Mouse (Mus musculus): ENCODE results near the gene Kctd17. TPM values are rescaled to one million over a fixed set of nuclear protein-coding genes. Genes with fewer than 3 reads are reported as not detected.

Gene Kctd17
- polyA plus RNA-seq, 1 experiment from 2014 or later: 53.9 TPM

DNA sequence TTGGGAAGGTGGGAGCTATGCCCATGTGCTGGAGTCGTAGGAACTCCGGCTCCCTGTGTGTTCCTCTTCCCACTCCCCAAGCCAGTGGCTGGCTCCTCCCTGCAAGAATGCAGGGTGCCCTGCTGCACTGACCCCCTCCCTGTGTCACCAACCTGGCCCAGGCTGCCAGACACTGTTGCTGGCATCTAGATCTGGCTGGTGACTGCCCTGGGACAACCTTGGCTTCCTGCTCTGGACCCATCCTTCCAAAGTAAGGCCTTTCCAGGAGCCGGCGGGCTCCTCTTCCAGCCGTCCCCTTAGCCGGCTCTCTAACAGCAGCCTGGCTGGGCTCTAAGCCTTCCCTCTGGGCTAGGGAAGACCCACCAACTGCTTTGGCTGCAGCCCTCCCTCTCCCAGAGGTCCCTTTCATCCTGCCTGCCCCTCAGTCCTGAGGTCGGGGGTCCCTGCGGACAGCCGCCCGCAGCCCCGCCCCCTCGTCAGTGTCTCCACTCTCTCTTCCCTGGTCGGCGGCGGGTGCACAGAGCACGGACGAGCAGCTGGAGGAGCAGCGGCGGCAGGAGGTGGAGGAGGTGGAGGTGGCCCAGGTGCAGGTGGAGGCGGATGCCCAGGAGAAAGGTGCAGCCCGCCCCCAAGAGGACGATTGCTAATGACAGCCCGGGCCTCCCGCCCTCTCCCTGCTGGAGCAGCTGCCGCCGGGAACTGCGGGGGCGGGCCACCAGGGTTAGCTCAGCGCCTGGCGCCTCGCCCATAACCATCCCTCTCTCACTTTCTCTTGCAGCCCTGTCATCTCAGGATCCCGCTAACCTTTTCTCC, 8.2 kb downstream of the Kctd17 start:
- H3K27ac ChIP-seq (ENCODE audit: low read depth): peak overlapping the region; percentile 89
- peak overlapping the region; percentile 68 for H3K4me2 ChIP-seq
- H3K4me1 ChIP-seq (ENCODE audit: insufficient read depth): peaks cover 21% of the 10 kb centered on the region
- ATAC-seq (ENCODE audit: insufficient read depth) (peak; percentile 69), DNase-seq (peak; percentile 96)
- H3K4me3 ChIP-seq (ENCODE audit: low read depth, low read length): peak overlapping the region; percentile 32
- peak overlapping the region; percentile 50 for H3K9ac ChIP-seq
- H3K27me3 ChIP-seq (ENCODE audit: insufficient read depth, low read length): no peaks in the 10 kb centered on the region
- H3K9me3 ChIP-seq (ENCODE audit: low read depth, low read length): no peaks in the 10 kb centered on the region
- peaks cover 37% of the 10 kb centered on the region for H3K36me3 ChIP-seq (ENCODE audit: insufficient read depth)
- peak; percentile 57 for TF ChIP-seq CTCF (IDR thresholded peaks at IDR 0.05; ENCODE audit: low read depth)
- 11% methylated on average over 30 of the region's 32 CpGs for WGBS

GRCm38 (mm10) chr15:78437237-78438017, 9.1 kb downstream of the Kctd17 start:
- Histone ChIP-seq H3K9ac (peak overlapping the region; percentile 32), H3K4me1 (ENCODE audit: insufficient read depth) (peaks cover 21% of the 10 kb centered on the region), H3K27ac (ENCODE audit: low read depth) (peak overlapping the region; percentile 89), H3K4me2 (peak overlapping the region; percentile 68), H3K36me3 (ENCODE audit: insufficient read depth) (peaks cover 31% of the 10 kb centered on the region), H3K4me3 (ENCODE audit: low read depth, low read length) (peak overlapping the region; percentile 32; the same call in 1 of the 2 replicates), H3K27me3 (ENCODE audit: insufficient read depth, low read length) (no peaks in the 10 kb centered on the region), H3K9me3 (ENCODE audit: low read depth, low read length) (no peaks in the 10 kb centered on the region)
- ATAC-seq (ENCODE audit: insufficient read depth) (peak; percentile 55), DNase-seq (peak; percentile 85)
- no peak for TF ChIP-seq CTCF (IDR thresholded peaks at IDR 0.05; ENCODE audit: low read depth)
- 9% methylated on average over 22 of the region's 23 CpGs for whole genome bisulfite sequencing

GRCm38 (mm10) chr15:78438018-78438394, 9.6 kb downstream of the Kctd17 start:
- TF ChIP-seq CTCF (IDR thresholded peaks at IDR 0.05; ENCODE audit: low read depth): no peak
- Histone ChIP-seq H3K4me1 (ENCODE audit: insufficient read depth) (peaks cover 21% of the 10 kb centered on the region), H3K27ac (ENCODE audit: low read depth) (peak overlapping the region; percentile 89), H3K36me3 (ENCODE audit: insufficient read depth) (peaks cover 26% of the 10 kb centered on the region), H3K4me2 (peak overlapping the region; percentile 68), H3K27me3 (ENCODE audit: insufficient read depth, low read length) (no peaks in the 10 kb centered on the region), H3K4me3 (ENCODE audit: low read depth, low read length) (no peak overlapping the region), H3K9ac (no peak overlapping the region; the same call in 1 of the 2 replicates), H3K9me3 (ENCODE audit: low read depth, low read length) (no peaks in the 10 kb centered on the region)
- WGBS: 36% methylated on average over 4 of the region's 4 CpGs
- no peak for DNase-seq
- ATAC-seq (ENCODE audit: insufficient read depth): no peak

DNA sequence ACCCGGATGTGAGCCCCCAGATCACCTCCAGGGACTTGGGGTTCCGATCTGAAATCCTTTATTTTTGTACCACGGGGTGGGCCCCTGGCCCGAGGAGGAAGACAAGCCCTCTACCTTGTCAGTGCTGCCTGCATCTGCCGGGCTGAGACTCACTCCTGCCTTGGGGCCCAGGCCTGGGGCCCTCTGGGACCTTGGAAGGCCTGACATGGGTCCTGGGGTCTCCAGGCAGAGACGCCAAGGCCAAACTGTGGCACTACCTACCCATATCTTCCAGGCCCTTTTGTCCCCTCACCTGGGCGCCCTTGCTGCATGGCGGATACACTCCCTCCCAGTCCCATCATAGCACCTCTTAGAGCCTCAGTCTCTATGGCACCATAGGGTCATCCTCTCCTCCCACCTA, 10.1 kb downstream of the Kctd17 start:
- no peak overlapping the region for H3K4me2 ChIP-seq
- peaks cover 21% of the 10 kb centered on the region for H3K36me3 ChIP-seq (ENCODE audit: insufficient read depth)
- ATAC-seq (ENCODE audit: insufficient read depth): no peak
- no peaks in the 10 kb centered on the region for H3K27me3 ChIP-seq (ENCODE audit: insufficient read depth, low read length)
- 56% methylated on average over 8 of the region's 8 CpGs for WGBS
- H3K4me1 ChIP-seq (ENCODE audit: insufficient read depth): peaks cover 21% of the 10 kb centered on the region
- no peak for DNase-seq
- H3K9ac ChIP-seq: no peak overlapping the region
- no peak overlapping the region for H3K4me3 ChIP-seq (ENCODE audit: low read depth, low read length)
- H3K27ac ChIP-seq (ENCODE audit: low read depth): no peak overlapping the region
- H3K9me3 ChIP-seq (ENCODE audit: low read depth, low read length): no peaks in the 10 kb centered on the region
- TF ChIP-seq CTCF (IDR thresholded peaks at IDR 0.05; ENCODE audit: low read depth): no peak

DNA sequence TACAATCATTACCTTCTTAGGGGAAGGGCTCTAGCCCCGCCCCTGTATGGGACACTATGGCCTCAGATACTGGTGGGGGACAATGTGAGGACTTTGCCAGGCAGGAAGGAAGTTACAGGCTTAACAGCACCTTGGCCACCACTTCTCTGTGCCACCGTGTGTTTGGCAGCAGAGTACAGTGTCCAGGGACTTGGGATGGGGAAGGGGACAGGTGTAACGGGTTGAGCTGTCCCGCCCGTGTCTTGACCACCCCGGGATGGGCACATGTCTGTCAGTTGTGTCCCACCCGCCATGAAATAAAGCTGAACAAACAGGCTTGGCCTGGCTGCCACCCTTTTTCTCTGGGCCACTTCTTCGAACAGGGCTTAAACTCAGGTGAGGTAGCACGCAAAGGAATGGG, 10.6 kb downstream of the Kctd17 start:
- Histone ChIP-seq H3K4me1 (ENCODE audit: insufficient read depth) (peaks cover 21% of the 10 kb centered on the region), H3K4me3 (ENCODE audit: low read depth, low read length) (no peak overlapping the region), H3K27ac (ENCODE audit: low read depth) (no peak overlapping the region), H3K4me2 (no peak overlapping the region), H3K9me3 (ENCODE audit: low read depth, low read length) (no peaks in the 10 kb centered on the region), H3K27me3 (ENCODE audit: insufficient read depth, low read length) (no peaks in the 10 kb centered on the region), H3K36me3 (ENCODE audit: insufficient read depth) (peaks cover 16% of the 10 kb centered on the region), H3K9ac (no peak overlapping the region)
- 64% methylated on average over 9 of the region's 9 CpGs for WGBS
- DNase-seq (no peak), ATAC-seq (ENCODE audit: insufficient read depth) (no peak)
- no peak for TF ChIP-seq CTCF (IDR thresholded peaks at IDR 0.05; ENCODE audit: low read depth)

DNA sequence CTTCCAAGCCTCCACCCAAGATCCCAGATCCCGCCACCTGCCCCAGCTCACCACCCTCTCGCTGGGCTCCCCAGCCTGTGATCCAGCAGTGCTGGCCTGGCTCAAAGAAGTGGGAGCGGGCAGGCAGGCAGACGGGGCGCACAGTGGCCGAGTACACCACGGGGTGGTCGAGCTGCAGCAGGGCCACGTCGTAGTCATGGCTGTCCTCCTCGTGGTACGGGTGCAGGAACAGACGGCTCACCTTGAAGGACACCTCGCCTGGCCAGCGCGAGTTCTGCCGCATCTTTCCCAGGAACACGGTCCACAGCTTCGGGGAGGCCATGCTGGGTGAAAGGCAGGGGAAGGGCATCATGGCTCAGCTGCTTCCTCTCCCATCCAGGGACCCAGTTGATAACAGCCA, 13.9 kb downstream of the Kctd17 start:
- TF ChIP-seq CTCF (IDR thresholded peaks at IDR 0.05; ENCODE audit: low read depth): no peak
- 82% methylated on average over 19 of the region's 19 CpGs for WGBS
- no peak overlapping the region for H3K4me3 ChIP-seq (ENCODE audit: low read depth, low read length)
- peaks cover 11% of the 10 kb centered on the region for H3K4me1 ChIP-seq (ENCODE audit: insufficient read depth)
- H3K27me3 ChIP-seq (ENCODE audit: insufficient read depth, low read length): no peaks in the 10 kb centered on the region
- H3K9ac ChIP-seq: no peak overlapping the region
- no peak for ATAC-seq (ENCODE audit: insufficient read depth)
- H3K4me2 ChIP-seq: no peak overlapping the region
- H3K36me3 ChIP-seq (ENCODE audit: insufficient read depth): no peaks in the 10 kb centered on the region
- no peak for DNase-seq
- H3K9me3 ChIP-seq (ENCODE audit: low read depth, low read length): no peaks in the 10 kb centered on the region
- H3K27ac ChIP-seq (ENCODE audit: low read depth): no peak overlapping the region

DNA sequence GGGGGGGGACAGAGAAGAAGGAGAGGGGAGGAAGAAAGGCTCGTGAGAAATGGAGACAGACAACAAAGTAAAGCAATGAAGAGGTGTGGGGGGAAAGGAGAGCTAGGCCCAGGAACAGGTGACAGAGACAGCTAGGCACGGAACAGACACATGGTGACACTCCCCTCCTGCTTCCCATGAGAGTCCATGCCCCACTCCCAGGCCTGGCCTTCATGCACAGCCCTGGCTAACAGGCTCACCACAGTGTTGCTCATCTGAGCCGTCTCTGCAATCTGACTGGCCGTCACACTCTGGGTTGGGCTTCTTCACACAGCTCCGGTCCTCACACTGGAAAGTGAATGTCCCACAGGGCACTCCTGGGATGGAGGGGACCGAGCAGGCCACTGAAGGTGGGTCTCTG, 15.5 kb downstream of the Kctd17 start:
- DNase-seq: no peak
- no peaks in the 10 kb centered on the region for H3K4me1 ChIP-seq (ENCODE audit: insufficient read depth)

More for the DNA sequence above, 15.5 kb downstream of the Kctd17 start:
- TF ChIP-seq CTCF (IDR thresholded peaks at IDR 0.05; ENCODE audit: low read depth): no peak
- ATAC-seq (ENCODE audit: insufficient read depth): no peak
- Histone ChIP-seq H3K9me3 (ENCODE audit: low read depth, low read length) (no peaks in the 10 kb centered on the region), H3K27me3 (ENCODE audit: insufficient read depth, low read length) (no peaks in the 10 kb centered on the region), H3K9ac (no peak overlapping the region), H3K36me3 (ENCODE audit: insufficient read depth) (no peaks in the 10 kb centered on the region), H3K4me2 (no peak overlapping the region), H3K4me3 (ENCODE audit: low read depth, low read length) (no peak overlapping the region), H3K27ac (ENCODE audit: low read depth) (no peak overlapping the region)
- 43% methylated on average over 6 of the region's 6 CpGs for WGBS
